Mouse (Mus musculus) layer of hippocampus, adult 9-10 months (tissue): ENCODE results near the gene Gtf3c3.

Experiments
- DNase-seq: peaks from one replicate; pipeline ENCODE4 v3.0.0; 2022; ENCODE audit warnings: low spot score

The Gtf3c3 gene

GRCm38 (mm10) chr1:54438340-54439079 is at the start of gene Gtf3c3:
Gene Gtf3c3, minus strand, starts transcription at chr1:54438971.
- peak; percentile 38 for DNase-seq

- no peak for DNase-seq
Measured at GRCm38 (mm10) chr1:54484744-54485420, 46.1 kb upstream of the Gtf3c3 start.

- DNase-seq: no peak
Measured at GRCm38 (mm10) chr1:54480491-54480890, 41.7 kb upstream of the Gtf3c3 start.

- peak; percentile 22 for DNase-seq
Measured at GRCm38 (mm10) chr1:54468662-54469061, 29.9 kb upstream of the Gtf3c3 start.

GRCm38 (mm10) chr1:54467366-54467765 is 28.6 kb upstream of the Gtf3c3 start:
- no peak for DNase-seq

GRCm38 (mm10) chr1:54452116-54452515 is 13.3 kb upstream of the Gtf3c3 start:
- DNase-seq: no peak

- no peak for DNase-seq
Measured at GRCm38 (mm10) chr1:54448833-54449232, 10.1 kb upstream of the Gtf3c3 start.

GRCm38 (mm10) chr1:54443641-54444040 is 4.9 kb upstream of the Gtf3c3 start:
- no peak for DNase-seq

GRCm38 (mm10) chr1:54439080-54439476 is 307 bp upstream of the Gtf3c3 start:
- no peak for DNase-seq

- DNase-seq: no peak
Measured at GRCm38 (mm10) chr1:54422195-54422750, 16.5 kb downstream of the Gtf3c3 start.

- DNase-seq: no peak
Measured at GRCm38 (mm10) chr1:54421670-54422069, 17.1 kb downstream of the Gtf3c3 start.

- no peak for DNase-seq
Measured at GRCm38 (mm10) chr1:54402736-54403135, 36.0 kb downstream of the Gtf3c3 start.

- no peak for DNase-seq
Measured at GRCm38 (mm10) chr1:54384221-54384620, 54.5 kb downstream of the Gtf3c3 start.

- peak; percentile 49 for DNase-seq
Measured at GRCm38 (mm10) chr1:54380978-54381914, 57.5 kb downstream of the Gtf3c3 start.

- DNase-seq: no peak
Measured at GRCm38 (mm10) chr1:54377506-54378051, 61.2 kb downstream of the Gtf3c3 start.

- no peak for DNase-seq
Measured at GRCm38 (mm10) chr1:54356566-54356965, 82.2 kb downstream of the Gtf3c3 start.

GRCm38 (mm10) chr1:54355485-54355884 is 83.3 kb downstream of the Gtf3c3 start:
- no peak for DNase-seq

GRCm38 (mm10) chr1:54354786-54355185 is 84.0 kb downstream of the Gtf3c3 start:
- DNase-seq: no peak
